Mouse (Mus musculus): ENCODE measurements around the gene Tbca.

DNA sequence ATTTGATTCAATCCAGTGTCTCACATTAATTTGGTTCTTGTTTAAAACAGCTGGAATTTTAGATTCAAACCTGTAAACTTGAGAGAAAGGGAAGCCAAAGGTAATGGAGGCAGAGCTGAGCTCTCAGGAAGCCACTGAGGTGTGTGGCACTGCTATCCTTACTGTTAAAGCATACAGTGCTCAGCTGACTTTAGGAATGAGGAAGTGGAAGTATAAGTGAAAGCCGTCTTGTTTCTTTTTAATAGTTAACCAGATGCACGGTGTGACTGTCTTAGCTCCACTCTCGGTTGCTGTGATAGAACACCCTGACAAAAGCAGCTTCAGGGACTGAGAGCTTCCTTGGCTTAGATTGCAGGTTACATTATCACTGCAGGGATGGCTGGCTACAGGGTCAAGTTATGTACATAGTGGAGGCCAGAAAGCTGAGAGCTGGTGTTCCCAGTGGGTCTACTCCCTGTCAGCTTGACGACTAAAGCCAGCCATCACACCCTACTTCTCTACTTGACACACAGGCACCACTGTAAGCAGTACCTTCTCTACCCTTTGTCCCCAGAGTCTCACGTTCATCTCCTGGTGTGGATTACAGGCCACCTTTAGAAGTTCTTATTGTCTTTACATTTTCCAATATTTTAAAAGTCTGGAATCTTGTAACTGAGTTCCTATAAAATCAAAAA lies 49.5 kb downstream of the Tbca start:
- no peak for TF ChIP-seq EP300 (IDR thresholded peaks at IDR 0.05; ENCODE audit: low read depth)
- no peak for TF ChIP-seq CTCF (IDR thresholded peaks at IDR 0.05; ENCODE audit: low read depth)
